Mouse (Mus musculus) midbrain, postnatal 0 days (tissue): ENCODE measurements at regions not wholly inside any gene's neighbourhood (a gene's known extent, or its start where the extent isn't known, plus 50 kb on each side); places are given as distances from the start of the nearest gene placed in this dataset.

Experiments
- ATAC-seq: fragments of 200-750 bp; cut with Nextera tagmentation; 2 replicates; pipeline ENCODE4 v1.8.0; 2017; ENCODE audit warnings: moderate number of reproducible peaks, mild to moderate bottlenecking, moderate TSS enrichment, moderate library complexity; ENCODE audit not compliant: low FRiP score
- DNase-seq: peaks from one replicate; pipeline ENCODE4 v3.0.0-alpha.2; 2015; ENCODE audit warnings: low spot score
- H3K27ac ChIP-seq: fragments of 300-500 bp; sonication (generic); 2 replicates; pipeline ENCODE4 v1.5.1; 2014; ENCODE audit warnings: low read depth, mild to moderate bottlenecking, low read length, mixed read lengths
- H3K27me3 ChIP-seq: fragments of 300-500 bp; sonication (generic); 2 replicates; pipeline ENCODE4 v1.6.1; 2014; ENCODE audit warnings: low read length, control low read depth, mixed read lengths; ENCODE audit not compliant: insufficient read depth
- H3K36me3 ChIP-seq: fragments of 300-500 bp; sonication (generic); 2 replicates; pipeline ENCODE4 v1.6.1; 2014; ENCODE audit warnings: low read length, control low read depth, mixed read lengths; ENCODE audit not compliant: insufficient read depth
- H3K4me1 ChIP-seq: fragments of 300-500 bp; sonication (generic); 2 replicates; pipeline ENCODE4 v1.6.1; 2014; ENCODE audit warnings: mild to moderate bottlenecking, control low read depth, antibody characterized with exemption, low read length, mixed read lengths; ENCODE audit not compliant: insufficient read depth
- H3K4me2 ChIP-seq: fragments of 300-500 bp; sonication (generic); 2 replicates; pipeline ENCODE4 v1.6.1; 2014; ENCODE audit warnings: low read depth, mild to moderate bottlenecking, low read length, mixed read lengths; ENCODE audit not compliant: poor library complexity, severe bottlenecking
- H3K4me3 ChIP-seq: fragments of 300-500 bp; sonication (generic); 2 replicates; pipeline ENCODE4 v1.5.1; 2014; ENCODE audit warnings: low read depth, mild to moderate bottlenecking, low read length, moderate library complexity
- H3K9ac ChIP-seq: fragments of 300-500 bp; sonication (generic); replicated peaks from 2 replicates; pipeline ENCODE4 v1.6.1; 2014; ENCODE audit warnings: mild to moderate bottlenecking, low read length, moderate library complexity, mixed read lengths; ENCODE audit not compliant: poor library complexity, severe bottlenecking
- H3K9me3 ChIP-seq: fragments of 300-500 bp; sonication (generic); 2 replicates; pipeline ENCODE4 v1.6.1; 2016; ENCODE audit warnings: low read length, control low read depth
- CTCF ChIP-seq: IDR thresholded peaks from 2 replicates; pipeline ENCODE4 v1.5.1; 2016; ENCODE audit warnings: antibody characterized with exemption, mild to moderate bottlenecking
- WGBS: fragments of 180-500 bp; shearing (Covaris S2); extraction: QIAGEN DNeasy Blood & Tissue Kit; methylation state at CpG from one replicate; pipeline ENCODE4 v1.1.7; 2014; 5-methylcytosine and 5-hydroxymethylcytosine counted together

GRCm38 (mm10) chr12:106411075-106411474 lies 401.0 kb downstream of the Vrk1 start:
- Histone ChIP-seq H3K36me3 (no peaks in the 10 kb centered on the region), H3K27me3 (no peaks in the 10 kb centered on the region), H3K4me1 (no peaks in the 10 kb centered on the region), H3K27ac (no peak overlapping the region), H3K4me2 (no peak overlapping the region), H3K9me3 (peaks cover 2% of the 10 kb centered on the region; the same call in 1 of the 2 replicates), H3K9ac (no peak overlapping the region), H3K4me3 (no peak overlapping the region)
- DNase-seq, result no peak
- 90% methylated on average over 7 of the region's 7 CpGs for WGBS
- ATAC-seq, result no peak
- TF ChIP-seq CTCF, result 0 out of 2 replicates have a peak, but pooled peaks have one; percentile 4

DNA sequence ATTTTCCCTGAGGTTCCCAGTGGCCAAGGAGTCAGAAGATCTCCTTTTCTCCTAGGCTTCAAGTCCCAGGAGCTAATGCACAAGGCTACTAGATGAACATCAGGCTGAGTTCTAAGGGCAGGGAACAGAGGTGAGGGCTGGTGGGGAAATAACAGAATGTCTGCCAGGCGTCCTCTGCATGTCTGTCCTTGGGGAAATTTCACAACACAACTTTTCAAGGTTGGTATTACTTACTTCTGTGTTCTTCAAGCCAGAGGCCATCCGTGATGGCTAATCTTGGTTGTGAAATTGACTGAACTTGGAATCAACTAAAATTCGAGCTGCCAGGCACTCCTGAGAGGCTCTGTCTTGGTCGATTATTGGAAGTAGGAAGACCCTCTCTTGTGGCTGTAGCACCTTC lies 416.6 kb downstream of the Vrk1 start:
- no peak overlapping the region for H3K4me2 ChIP-seq
- WGBS, result 85% methylated on average over 4 of the region's 4 CpGs
- no peaks in the 10 kb centered on the region for H3K36me3 ChIP-seq
- H3K27ac ChIP-seq, result no peak overlapping the region
- TF ChIP-seq CTCF, result no peak
- no peaks in the 10 kb centered on the region for H3K9me3 ChIP-seq
- H3K9ac ChIP-seq, result no peak overlapping the region
- H3K4me1 ChIP-seq, result no peaks in the 10 kb centered on the region
- no peak overlapping the region for H3K4me3 ChIP-seq
- no peaks in the 10 kb centered on the region for H3K27me3 ChIP-seq
- DNase-seq (no peak), ATAC-seq (no peak)

DNA sequence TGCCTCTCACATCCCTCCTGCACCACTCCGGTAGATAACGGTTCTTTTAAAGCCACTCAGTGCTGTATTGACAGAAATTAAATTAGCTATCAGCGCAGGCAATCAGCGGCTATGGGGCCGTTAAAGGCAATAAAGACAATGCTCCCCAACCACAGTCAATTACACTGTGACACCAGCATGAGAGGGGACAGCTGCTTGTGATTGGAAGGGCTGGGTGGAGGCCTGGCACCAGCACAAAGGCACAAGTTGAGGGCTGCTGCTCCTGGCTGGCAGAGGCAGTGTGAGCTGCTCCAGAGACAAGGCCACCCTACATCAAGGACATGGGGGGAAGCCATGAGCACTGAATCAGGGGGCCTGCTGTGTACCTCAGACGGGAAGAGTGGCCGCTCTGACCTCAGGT lies 420.0 kb downstream of the Vrk1 start:
- Histone ChIP-seq H3K4me1 (no peaks in the 10 kb centered on the region), H3K9ac (no peak overlapping the region), H3K36me3 (no peaks in the 10 kb centered on the region), H3K27me3 (no peaks in the 10 kb centered on the region), H3K27ac (no peak overlapping the region), H3K4me2 (no peak overlapping the region), H3K4me3 (no peak overlapping the region), H3K9me3 (no peaks in the 10 kb centered on the region)
- WGBS, result 79% methylated on average over 7 of the region's 7 CpGs
- no peak for TF ChIP-seq CTCF
- no peak for ATAC-seq
- no peak for DNase-seq

- Histone ChIP-seq H3K4me2 (no peak overlapping the region), H3K36me3 (no peaks in the 10 kb centered on the region), H3K27me3 (no peaks in the 10 kb centered on the region), H3K9me3 (no peaks in the 10 kb centered on the region), H3K9ac (no peak overlapping the region), H3K4me1 (0 out of 2 replicates have a peak, but pooled peaks cover 2% of the 10 kb centered on the region), H3K4me3 (no peak overlapping the region), H3K27ac (no peak overlapping the region)
- ATAC-seq (no peak), DNase-seq (peak; percentile 22)
- WGBS, result 43% methylated on average over 7 of the region's 7 CpGs
- no peak for TF ChIP-seq CTCF
Measured at GRCm38 (mm10) chr12:106445151-106445550, 435.1 kb downstream of the Vrk1 start.

DNA sequence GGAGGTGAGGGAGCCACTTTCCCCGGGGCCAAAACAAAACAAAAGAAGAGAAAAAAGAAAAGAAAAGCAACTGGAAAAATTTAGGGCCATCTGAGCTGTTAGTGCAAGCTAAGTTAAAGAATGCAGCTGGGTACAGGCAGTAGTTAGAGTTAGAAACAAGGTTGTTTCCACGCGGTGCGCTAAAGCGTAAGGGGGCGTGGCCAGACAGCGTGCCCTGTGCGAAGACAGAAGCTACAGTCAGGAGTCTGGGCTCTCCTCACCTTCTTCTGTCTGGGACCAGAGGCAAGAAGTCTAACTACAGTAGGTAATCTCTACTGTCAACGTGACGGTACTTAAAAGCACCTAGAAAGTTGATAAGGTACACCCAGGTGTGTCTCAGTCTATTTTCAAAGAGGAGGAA lies 435.9 kb downstream of the Vrk1 start:
- no peak for ATAC-seq

GRCm38 (mm10) chr12:106446876-106447532 lies 437.0 kb downstream of the Vrk1 start:
- ATAC-seq (no peak), DNase-seq (no peak)
- no peaks in the 10 kb centered on the region for H3K9me3 ChIP-seq
- no peaks in the 10 kb centered on the region for H3K36me3 ChIP-seq
- no peak overlapping the region for H3K4me3 ChIP-seq
- TF ChIP-seq CTCF, result no peak
- H3K27me3 ChIP-seq, result no peaks in the 10 kb centered on the region
- no peak overlapping the region for H3K27ac ChIP-seq
- H3K4me1 ChIP-seq, result 0 out of 2 replicates have a peak, but pooled peaks cover 2% of the 10 kb centered on the region
- 62% methylated on average over 20 of the region's 20 CpGs for WGBS
- H3K4me2 ChIP-seq, result no peak overlapping the region
- no peak overlapping the region for H3K9ac ChIP-seq

More for the DNA sequence above, 435.9 kb downstream of the Vrk1 start:
- 73% methylated on average over 10 of the region's 10 CpGs for WGBS
- Histone ChIP-seq H3K36me3 (no peaks in the 10 kb centered on the region), H3K4me1 (0 out of 2 replicates have a peak, but pooled peaks cover 2% of the 10 kb centered on the region), H3K4me2 (no peak overlapping the region), H3K9ac (no peak overlapping the region), H3K27ac (no peak overlapping the region), H3K27me3 (no peaks in the 10 kb centered on the region), H3K4me3 (no peak overlapping the region), H3K9me3 (no peaks in the 10 kb centered on the region)
- no peak for TF ChIP-seq CTCF
- DNase-seq, result no peak
